Mouse (Mus musculus) retina, postnatal 7 days (tissue): ENCODE measurements around the gene Trim27.

Experiments used
- DNase-seq: peaks from one replicate; pipeline ENCODE4 v3.0.0-alpha.2; 2012; ENCODE audit warnings: low read depth, low spot score

Trim27 gene

DNA sequence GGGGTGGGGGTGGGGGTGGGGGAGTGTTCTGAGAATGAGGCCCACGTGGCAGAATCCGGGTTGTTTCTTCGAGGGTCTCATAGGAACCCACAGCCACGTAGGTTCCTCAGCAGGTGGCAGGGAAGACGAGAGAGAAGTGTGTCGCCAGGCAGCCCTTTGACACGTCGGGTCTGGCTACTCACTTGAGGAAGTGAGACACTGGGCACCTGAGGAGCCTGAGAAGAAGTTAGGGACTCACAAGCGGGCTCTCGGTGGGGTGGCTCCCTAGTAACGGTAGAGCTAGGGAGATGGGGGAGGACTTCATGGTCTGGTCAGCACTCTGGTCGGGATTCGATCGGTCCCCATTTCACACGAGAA is at the start of gene Trim27:
TSS of gene Trim27 (plus strand) at position 79 of the 357 bp plus-strand sequence.
- DNase-seq: no peak

DNA sequence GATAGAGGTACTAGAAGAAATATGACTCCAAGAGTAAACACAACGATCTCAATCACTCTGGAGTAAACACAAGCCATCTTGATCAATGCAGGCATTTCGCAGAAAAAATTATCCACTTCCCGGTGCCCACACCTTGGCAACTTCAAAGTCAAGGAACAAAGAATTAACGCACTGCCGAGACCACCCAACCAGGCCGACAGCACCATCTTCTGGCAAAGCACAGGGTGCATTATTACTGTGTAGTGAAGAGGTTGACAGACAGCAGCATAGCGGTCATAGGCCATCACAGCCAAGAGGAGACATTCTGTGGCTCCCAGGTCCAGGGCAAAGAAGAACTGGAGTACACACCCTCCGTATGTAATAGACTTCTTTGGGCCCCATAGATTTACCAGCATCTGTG is 36.8 kb upstream of the Trim27 start:
- no peak for DNase-seq

DNA sequence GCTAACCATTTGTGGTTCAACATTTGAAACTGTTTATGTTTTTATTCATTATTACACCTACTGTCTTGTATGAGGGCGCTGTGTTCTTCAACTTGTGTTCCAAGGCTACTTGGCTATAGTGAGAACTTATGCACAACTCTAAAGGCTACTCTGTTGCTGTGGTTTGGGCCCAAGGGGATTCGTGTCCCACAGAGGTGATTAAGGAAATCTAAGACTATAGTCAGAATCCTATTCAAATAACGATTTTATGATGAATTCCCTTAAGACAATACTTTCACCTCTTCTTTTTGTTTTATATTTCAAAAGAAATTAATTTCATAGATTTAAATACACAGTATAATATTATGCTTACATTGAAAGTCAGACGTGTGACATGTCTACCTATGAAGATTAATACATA is 33.5 kb upstream of the Trim27 start, which contains the start of gene Olfr1368:
TSS of gene Olfr1368 (minus strand) at position 101 of the 400 bp plus-strand sequence.
- DNase-seq: no peak

DNA sequence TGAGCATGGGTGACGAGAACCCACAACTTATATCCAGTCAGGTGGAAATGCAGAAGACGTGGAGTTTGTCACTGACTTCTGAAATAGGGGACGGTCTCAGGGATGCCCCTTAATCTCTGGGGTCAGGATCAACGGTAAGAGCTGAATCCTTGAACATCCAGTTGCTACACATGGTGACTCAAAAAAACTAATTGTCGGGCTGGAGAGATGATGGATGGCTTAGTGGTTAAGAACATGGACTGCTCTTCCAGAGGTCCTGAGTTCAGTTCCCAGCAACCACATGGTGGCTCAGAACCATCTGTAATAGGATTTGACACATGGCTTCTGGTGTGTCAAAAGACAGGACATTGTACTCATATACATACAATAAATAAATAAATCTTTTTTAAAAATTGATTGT is 23.4 kb upstream of the Trim27 start:
- DNase-seq: no peak

DNA sequence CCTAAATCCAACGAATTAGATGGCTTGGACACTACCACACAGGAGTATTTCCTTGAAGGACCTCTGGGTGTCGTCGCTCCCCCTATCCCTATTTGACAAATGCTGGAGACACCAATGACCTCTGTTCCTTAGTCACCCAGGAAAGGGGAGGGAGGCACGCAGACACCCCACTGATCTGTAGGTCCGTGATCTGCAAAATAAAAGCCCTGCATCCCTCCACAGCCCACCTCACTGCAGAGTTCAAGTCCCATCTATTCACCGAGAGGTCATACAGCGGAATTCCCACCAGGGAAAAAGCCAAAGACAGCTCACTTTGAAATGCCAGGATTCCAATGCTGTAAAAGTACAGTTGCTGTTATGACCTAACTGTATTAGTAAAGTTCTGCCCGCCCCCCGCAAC is 21.2 kb upstream of the Trim27 start:
- no peak for DNase-seq

DNA sequence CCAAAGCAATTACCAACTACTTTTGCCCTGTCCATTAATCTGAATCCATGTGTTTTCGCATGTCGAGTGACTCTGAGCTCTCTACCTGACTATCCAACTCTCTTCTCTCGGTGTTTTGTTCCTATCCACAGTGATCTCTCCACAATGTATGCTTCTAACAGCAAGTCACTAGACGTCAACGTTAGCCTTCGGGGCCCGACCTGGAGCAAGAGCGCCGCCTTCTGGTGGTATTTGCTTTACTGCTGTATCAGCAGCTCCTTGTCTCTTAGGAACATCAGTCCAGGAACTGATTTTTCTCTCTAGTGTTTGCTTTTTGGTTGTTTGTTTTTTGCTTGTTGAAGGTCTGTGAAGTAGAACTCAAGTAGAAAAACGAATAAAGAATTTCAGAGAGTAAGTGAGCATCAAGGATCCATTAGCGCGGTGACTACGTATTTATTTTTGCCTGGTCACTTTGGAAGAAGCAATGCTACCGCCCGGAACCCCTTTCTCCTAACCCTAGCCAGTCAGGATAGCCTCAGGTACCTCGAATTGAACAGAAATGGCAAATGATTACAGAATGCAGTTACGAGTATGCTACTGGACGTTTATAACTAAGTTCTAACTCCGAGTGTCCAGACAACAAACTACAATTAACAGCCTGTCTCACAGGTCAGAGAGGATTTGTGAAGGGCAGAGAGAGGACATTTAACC is 20.3 kb upstream of the Trim27 start:
- no peak for DNase-seq

DNA sequence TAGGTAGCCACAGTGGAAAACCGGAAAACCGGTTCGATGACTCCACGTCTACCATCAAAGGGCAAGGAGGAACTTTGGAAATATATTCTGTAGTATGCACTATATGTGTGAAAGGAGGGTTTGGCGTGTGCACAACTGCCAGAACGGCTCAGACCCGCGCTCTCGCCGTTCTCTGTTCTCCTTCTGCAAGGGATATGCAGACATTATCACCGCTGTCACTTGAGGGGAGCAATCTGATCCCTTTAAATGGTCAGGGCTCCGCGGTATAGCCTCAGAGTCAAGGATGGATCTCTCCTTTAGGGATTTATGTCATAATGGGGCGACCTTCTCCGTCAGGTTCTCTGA is 19.8 kb upstream of the Trim27 start:
- no peak for DNase-seq

DNA sequence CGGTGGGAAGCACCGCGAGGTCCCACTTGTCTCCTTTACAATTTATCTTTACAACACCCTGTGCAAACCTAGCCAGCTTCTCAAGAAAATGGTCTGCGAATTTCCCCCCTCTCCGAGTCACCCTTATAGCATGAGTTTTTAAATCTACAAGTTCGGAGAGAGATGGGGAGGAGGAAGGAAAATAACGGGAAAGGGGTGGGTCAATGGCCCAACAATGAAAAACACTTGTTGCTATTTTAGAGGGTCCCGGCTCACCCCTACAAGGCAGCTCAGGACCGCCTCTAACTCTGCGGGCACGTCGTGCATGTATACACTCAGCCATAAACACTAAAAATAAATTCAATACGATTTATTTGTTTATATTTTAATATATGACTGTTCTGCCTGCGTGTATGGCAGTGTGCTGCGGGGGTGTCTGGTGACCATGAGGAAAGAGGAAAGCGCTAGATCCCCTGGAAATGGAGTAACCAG is 19.2 kb upstream of the Trim27 start:
- no peak for DNase-seq

DNA sequence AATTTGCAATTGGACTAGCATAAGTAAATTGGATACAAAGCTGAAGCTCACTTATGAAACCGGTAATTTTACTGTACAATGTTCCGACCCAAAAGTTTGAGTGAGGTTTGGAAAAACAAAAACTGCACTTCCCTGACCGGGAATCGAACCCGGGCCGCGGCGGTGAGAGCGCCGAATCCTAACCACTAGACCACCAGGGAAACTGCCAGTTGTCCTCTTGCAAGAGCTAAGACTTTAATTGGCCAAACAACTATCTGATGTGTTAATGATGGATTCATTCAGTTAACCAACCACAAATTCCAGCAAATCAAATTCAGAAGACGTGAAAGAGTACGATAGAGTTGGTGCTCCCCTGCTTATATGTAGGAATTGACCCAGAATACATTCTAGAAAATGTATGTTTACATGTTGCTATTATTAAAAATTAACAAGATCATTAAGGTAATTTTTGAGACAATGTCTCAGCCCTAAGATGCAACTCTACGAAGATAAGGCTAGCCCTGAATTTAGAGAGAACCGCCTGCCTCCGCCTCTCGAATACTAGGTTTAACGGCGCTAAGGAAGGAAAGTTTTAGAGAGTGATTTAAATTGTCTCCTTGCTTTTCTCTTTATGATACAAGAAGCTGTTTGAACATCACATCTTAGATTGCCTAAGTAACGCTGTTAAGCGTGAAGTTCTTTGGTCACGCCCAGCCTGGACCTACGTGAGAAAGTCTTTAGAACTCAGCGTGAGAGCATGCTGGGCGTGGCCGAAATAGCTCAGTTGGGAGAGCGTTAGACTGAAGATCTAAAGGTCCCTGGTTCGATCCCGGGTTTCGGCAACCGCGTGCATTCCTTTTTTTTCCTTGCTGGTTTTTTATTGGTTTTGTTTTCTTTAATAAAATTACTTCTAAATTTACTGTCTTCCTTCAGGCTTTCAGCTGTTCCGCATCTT is 18.3 kb upstream of the Trim27 start:
- peak; percentile 87 for DNase-seq

DNA sequence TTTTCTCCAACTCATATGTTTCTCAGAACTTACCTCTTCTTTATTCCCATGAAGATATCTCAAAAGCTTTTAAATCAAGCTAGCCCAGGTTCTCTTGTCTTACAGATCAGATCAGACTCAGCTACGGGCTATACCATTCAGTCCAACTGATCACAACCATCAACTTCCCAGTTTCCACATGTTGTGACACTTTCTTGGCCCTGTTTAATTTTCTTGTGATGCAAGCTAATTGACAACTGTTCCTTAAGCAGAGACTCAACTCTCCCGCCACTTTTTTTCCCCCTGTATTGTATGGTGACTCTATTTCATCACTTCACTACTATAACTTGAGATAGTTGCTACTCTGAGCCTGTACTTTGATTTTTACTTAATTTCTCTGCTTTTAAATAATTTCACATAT is 17.7 kb upstream of the Trim27 start:
- DNase-seq: no peak

DNA sequence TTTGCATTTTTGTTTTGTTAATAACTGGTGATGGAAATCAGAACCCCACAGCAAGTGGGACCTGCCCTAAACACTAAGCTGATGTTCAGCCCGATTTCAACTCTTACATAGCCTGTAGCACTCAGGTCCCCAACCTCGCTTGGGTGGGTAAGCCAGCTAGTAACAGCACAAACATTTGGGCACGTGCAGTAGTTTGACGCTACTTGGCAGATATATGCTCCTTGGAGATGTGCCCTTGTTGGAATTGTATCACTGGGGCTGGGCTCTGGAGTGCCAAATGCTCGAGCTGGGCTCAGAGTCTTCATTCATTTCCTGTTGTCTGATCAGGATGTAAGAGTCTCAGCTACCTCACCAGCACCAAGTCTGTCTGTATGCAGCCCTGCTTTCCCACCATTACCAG is 16.7 kb upstream of the Trim27 start:
- no peak for DNase-seq

DNA sequence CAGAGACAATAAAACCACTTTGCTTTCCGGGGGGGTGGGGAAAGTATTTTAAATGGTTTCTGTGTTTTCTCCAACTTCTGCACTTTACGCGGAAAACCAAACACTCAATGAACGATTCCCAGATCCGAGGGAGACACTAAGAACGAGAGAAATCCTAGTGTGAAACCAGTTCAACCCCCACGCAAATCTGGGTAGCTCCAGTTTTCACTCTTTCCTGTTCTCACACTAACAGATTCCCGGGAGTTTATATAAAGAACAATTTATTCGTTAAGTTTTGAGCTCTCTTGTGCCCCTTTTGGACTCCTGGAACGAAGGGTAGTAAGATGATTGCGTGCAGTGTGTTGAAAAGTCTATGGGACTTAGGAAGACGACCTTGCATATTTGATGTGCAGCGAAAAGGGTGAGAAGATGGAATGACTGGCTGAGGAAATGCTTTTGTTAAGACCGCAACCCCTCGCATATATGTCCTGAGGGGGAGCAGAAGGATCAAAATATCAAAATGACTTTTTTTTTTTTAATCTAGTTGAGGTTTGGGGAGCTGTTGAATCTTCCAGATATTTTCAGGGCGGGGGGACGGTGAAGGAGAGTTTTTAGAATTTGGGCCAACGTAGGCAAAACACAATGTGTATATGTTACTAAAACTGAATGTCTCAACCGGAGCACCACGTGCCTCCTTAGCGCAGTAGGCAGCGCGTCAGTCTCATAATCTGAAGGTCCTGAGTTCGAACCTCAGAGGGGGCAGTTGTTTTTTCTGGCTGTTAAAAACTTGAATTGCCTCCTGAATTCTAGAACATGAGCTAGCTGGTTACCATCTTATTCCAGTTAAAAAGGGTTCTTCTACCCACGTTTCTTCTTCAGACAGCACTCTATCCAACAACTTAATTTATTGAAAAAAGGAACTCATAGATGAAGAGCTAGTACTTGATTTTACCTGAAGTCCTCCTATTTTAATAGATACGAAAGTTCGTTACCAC is 12.0 kb upstream of the Trim27 start:
- no peak for DNase-seq

DNA sequence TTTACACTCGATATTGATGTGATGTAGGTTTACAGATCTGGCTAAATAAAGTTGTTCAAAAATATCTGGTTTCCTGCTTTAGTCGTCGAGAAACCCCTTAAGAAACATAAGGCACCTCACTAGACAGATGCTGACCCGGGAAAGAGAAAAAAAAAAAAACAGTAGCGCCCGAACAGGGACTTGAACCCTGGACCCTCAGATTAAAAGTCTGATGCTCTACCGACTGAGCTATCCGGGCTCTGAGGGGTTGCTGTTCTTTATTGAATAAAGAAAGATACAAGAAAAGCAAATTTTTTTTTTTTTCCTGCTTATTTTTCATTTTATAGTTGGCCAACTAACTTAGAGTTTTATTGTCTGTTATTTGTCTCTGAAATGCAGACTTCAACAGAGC is 11.3 kb upstream of the Trim27 start:
- no peak for DNase-seq

DNA sequence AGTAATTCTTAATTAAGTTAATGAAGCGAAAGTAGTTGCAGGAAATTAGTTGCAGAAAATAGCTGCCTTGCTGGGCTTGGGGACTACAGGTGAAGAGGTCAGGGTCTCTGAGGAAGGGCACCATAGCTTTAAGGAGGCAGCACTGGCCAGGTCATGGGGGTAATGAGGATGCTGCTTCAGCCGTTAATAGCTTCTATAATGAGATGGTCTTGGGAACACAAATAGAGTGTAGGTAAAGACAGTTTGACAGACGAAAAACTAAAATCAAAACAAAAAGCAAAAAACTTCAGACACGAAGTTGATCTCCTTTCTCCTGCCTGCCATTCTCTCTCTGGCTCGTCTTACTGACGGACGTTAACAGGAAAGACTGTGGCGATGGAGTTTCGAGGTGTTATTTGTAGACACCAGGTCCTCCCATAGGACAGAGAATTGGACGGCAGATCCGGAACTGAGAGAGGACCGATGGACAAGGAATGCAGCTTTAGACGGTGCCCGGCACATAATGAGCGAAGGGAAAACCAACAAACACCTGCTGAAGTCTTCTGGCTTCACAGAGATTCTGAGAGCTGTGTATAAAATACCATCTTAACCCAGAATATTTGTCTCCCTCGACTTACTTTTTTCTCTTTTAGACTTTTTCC is 10.8 kb upstream of the Trim27 start:
- no peak for DNase-seq

DNA sequence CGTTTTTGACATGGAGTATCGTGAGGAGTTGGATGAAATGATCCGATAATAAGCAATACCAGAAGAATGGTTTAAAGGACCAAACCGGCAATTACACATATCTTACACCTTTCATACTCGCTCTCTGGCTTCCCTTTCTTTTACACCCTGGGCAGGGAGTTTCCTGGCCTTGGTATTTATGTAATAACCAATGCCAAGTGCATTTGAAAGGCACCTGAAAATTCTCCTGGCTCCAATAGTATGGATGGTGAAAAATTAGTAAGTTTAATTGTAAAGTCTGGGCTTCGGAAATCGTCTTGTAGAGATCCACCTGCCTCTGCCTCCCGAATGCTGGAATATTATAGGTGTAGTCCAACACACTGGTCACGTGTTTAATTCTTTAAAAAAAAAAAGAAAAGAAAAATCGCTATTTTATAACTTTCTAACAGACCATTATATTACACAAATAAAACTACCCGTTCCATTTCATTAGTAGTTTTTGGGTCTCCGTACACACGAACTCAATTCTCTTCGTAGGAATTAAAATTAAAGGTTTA is 10.1 kb upstream of the Trim27 start:
- DNase-seq: no peak

DNA sequence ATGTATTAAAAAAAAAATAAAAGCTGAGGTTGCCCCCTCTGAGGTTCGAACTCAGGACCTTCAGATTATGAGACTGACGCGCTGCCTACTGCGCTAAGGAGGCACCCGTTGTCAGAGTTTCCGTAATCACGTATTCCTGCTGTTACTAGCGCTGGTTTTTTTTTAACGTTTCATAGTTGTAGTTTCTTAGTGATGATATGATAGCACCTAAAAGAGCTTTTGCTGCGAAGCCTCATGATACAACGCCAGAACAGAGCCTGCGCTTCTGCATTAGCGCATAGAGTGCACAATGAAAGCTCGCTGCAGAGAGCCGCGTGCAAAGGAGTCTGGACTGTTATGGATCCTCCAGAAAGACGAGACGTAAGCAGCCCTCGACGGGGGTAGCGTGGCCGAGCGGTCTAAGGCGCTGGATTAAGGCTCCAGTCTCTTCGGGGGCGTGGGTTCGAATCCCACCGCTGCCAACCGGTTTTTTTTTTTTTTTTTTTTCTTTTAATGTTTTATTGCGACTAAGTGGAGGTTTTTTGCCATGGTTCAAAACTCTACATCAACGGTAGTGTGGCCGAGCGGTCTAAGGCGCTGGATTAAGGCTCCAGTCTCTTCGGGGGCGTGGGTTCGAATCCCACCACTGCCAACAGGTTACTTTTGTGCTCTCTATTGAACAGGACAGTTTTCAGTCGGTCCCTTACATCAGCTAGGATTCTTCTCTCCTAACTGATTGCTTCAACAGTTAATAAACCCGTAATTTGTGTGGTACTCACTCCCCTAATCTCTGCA is 9.4 kb upstream of the Trim27 start:
- peak; percentile 85 for DNase-seq

DNA sequence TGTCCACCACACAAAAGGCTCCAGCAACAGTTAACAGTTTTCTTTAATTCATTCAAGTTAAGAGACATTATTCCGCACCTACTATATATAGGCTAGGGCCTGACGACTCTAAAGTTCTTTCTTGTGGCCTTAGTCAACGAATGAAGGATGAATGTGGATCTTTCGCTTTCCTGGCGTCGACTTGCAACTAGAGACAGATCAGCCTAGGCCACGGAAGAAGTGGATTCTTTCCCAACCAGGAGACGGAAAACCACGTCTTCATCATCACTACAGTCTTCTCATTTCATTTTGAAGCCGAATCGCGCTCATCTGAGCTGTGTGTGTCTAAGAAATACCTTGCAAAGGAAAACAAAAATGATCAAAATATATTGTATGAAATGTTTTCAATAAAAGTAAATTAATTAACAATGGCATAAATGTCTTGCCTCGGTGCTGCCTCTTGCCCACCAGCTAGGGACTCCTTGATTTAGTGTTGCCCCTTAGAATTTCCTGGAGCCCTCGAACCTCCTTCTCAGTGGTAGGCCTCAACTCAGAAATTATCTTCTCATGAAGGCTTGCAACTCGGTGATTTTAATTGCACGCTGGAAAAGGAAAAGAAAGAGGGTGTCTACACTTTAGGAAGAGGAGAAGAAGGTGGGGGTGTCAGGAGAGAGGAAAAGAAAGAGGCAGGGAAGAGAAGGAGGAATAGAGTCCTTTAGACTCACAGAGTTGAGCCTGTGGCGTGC is 8.7 kb upstream of the Trim27 start:
- DNase-seq: no peak

DNA sequence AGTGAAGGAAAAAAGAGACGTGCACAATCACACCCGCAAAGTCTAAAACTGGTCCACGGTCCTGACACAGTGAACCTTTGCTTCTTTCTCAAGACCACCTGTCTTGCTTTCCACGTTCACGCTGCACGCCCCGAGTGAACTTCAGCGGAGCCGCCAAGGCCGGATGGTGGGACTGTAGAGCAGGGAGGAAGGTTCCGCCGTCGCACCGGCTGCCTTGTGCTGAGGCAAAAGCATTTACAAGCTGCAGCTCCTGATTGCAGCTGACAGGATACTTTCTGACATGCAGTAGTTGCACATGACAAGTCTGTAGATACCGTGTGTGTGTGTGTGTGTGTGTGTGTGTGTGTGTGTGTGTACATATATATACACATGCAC is 8.1 kb upstream of the Trim27 start:
- DNase-seq: no peak

DNA sequence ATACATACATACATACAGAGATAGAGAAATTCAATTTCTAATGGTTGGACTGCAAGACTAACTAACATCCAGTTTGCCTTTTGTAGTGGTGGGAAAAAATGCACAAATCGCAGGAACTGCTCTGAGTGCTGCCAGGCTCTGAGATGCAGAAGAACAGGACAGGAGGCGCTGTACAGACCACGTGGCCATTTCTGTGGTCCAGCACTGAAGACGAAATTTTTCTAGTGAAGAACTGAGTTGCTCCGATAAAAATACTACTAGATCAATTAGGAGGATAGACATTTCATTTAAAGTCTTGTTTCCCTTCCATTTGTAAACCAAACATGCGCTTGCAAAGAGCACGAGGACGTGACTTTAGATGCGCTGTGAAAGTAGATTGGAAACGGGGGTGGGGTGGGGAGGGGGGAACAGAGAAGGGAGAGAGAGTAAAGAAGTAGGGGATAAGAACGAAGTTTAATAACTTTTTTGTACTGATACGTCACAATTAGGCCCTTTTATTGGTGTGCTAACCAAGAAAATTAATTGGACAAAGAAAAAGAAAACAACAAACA is 7.6 kb upstream of the Trim27 start:
- no peak for DNase-seq
